Comparison of ENCODE assay signal across 8 mouse cellular contexts in genomic region chr2:181693339-181694280, GRCm38 (mm10). TPM values are rescaled to one million over a fixed set of nuclear protein-coding genes. Genes with fewer than 3 reads are reported as not detected.
DNase-seq lines count a peak whose midpoint lies in the region; ATAC-seq and TF ChIP-seq lines count a peak whose summit lies in the region.

Gene Rgs19 (minus strand): TSS chr2:181693977.

- TF ChIP-seq CTCF in kidney, adult 2 months (conservative IDR thresholded peaks at IDR 0.05; ENCODE audit: insufficient read depth, insufficient read length, low read depth, low read length), result no peak

- peaks cover 18% of the 10 kb centered on the region for H3K36me3 ChIP-seq in embryonic facial prominence, embryonic 13.5 days
- no peaks in the 10 kb centered on the region for H3K36me3 ChIP-seq in kidney, adult 2 months (ENCODE audit: control insufficient read depth, insufficient read depth, low read length)
- H3K36me3 ChIP-seq in limb, embryonic 14.5 days (ENCODE audit: control insufficient read depth, insufficient read depth, low read length), result peaks cover 23% of the 10 kb centered on the region
- H3K36me3 ChIP-seq in midbrain, embryonic 16.5 days (ENCODE audit: control insufficient read depth, insufficient read depth, low read length), result no peaks in the 10 kb centered on the region; the same call in 1 of the 2 replicates

- peak within 1 kb of the TSS; percentile 86 for H3K9ac ChIP-seq in embryonic facial prominence, embryonic 13.5 days
- peak within 1 kb of the TSS; percentile 81 for H3K9ac ChIP-seq in limb, embryonic 14.5 days (ENCODE audit: low read depth, low read length, severe bottlenecking)
- H3K9ac ChIP-seq in midbrain, embryonic 16.5 days (ENCODE audit: low read depth, low read length), result peak within 1 kb of the TSS; percentile 86

- ATAC-seq in embryonic facial prominence, embryonic 13.5 days (ENCODE audit: insufficient number of reproducible peaks, insufficient read depth, low FRiP score, low TSS enrichment, low read depth), result peak; percentile 79
- peak; percentile 90 for ATAC-seq in limb, embryonic 14.5 days (ENCODE audit: low FRiP score, low read depth)
- peak; percentile 87 for ATAC-seq in midbrain, embryonic 16.5 days

- H3K27me3 ChIP-seq in embryonic facial prominence, embryonic 13.5 days, result no peaks in the 10 kb centered on the region; the same call in 1 of the 2 replicates
- H3K27me3 ChIP-seq in kidney, adult 2 months (replicated peaks; ENCODE audit: control insufficient read depth, insufficient read depth, low read length), result no peaks in the 10 kb centered on the region
- H3K27me3 ChIP-seq in limb, embryonic 14.5 days (ENCODE audit: control insufficient read depth, insufficient read depth, low read length), result no peaks in the 10 kb centered on the region
- no peaks in the 10 kb centered on the region for H3K27me3 ChIP-seq in midbrain, embryonic 16.5 days (ENCODE audit: control insufficient read depth, insufficient read depth, low read depth, low read length)

- peak within 1 kb of the TSS; percentile 91 for H3K4me2 ChIP-seq in embryonic facial prominence, embryonic 13.5 days
- peak within 1 kb of the TSS; percentile 92 for H3K4me2 ChIP-seq in limb, embryonic 14.5 days (replicated peaks; ENCODE audit: low read depth, low read length, severe bottlenecking)
- peak within 1 kb of the TSS; percentile 80 for H3K4me2 ChIP-seq in midbrain, embryonic 16.5 days (ENCODE audit: low read length)

- TF ChIP-seq POLR2A in kidney, adult 2 months (IDR thresholded peaks at IDR 0.05; ENCODE audit: low read depth, low read length), result no peak
- peak; percentile 58; the same call in 1 of the 2 replicates for TF ChIP-seq POLR2A in limb, embryonic 14.5 days (IDR thresholded peaks at IDR 0.05; ENCODE audit: borderline replicate concordance, extremely low read depth, insufficient read depth, insufficient read length)

- peak; percentile 78 for DNase-seq in layer of hippocampus, adult 11-12 months (ENCODE audit: low spot score)
- no peak for DNase-seq in layer of hippocampus, adult 9-10 months (ENCODE audit: low spot score)
- DNase-seq in heart, adult 18-20 months, result peak; percentile 84 to 93
- DNase-seq in kidney, adult 2 months, result peak; percentile 81
- peak; percentile 74 for DNase-seq in limb, embryonic 14.5 days (ENCODE audit: low spot score)
- DNase-seq in spleen, postnatal 14 days (ENCODE audit: low spot score in 2 of 2), result peak; percentile 65 to 73

- H3K9me3 ChIP-seq in embryonic facial prominence, embryonic 13.5 days, result no peaks in the 10 kb centered on the region
- H3K9me3 ChIP-seq in limb, embryonic 14.5 days (ENCODE audit: control insufficient read depth, low read length), result no peaks in the 10 kb centered on the region
- no peaks in the 10 kb centered on the region for H3K9me3 ChIP-seq in midbrain, embryonic 16.5 days (replicated peaks; ENCODE audit: control insufficient read depth, low read length, poor library complexity, severe bottlenecking)

- peak within 1 kb of the TSS; percentile 73 for H3K4me3 ChIP-seq in embryonic facial prominence, embryonic 13.5 days
- peak within 1 kb of the TSS; percentile 54 for H3K4me3 ChIP-seq in kidney, adult 2 months (ENCODE audit: insufficient read depth, low read depth, low read length)
- H3K4me3 ChIP-seq in limb, embryonic 14.5 days (replicated peaks; ENCODE audit: low read length), result peak within 1 kb of the TSS; percentile 72
- peak within 1 kb of the TSS; percentile 69 for H3K4me3 ChIP-seq in midbrain, embryonic 16.5 days (ENCODE audit: low read depth, low read length)

- peaks cover 28% of the 10 kb centered on the region for H3K4me1 ChIP-seq in embryonic facial prominence, embryonic 13.5 days
- H3K4me1 ChIP-seq in kidney, adult 2 months (ENCODE audit: control insufficient read depth, insufficient read depth, low read length), result no peaks in the 10 kb centered on the region
- H3K4me1 ChIP-seq in limb, embryonic 14.5 days (ENCODE audit: control insufficient read depth, insufficient read depth, low read length), result peaks cover 9% of the 10 kb centered on the region
- peaks cover 18% of the 10 kb centered on the region for H3K4me1 ChIP-seq in midbrain, embryonic 16.5 days (ENCODE audit: control insufficient read depth, insufficient read depth, low read length)

- WGBS in embryonic facial prominence, embryonic 13.5 days, result under 1% methylated on average over 75 of the region's 75 CpGs
- 2% methylated on average over 75 of the region's 75 CpGs for WGBS in kidney, adult 2 months
- under 1% methylated on average over 68 of the region's 75 CpGs for WGBS in limb, embryonic 14.5 days
- WGBS in midbrain, embryonic 16.5 days, result under 1% methylated on average over 74 of the region's 75 CpGs

- H3K27ac ChIP-seq in embryonic facial prominence, embryonic 13.5 days, result peak within 1 kb of the TSS; percentile 52
- H3K27ac ChIP-seq in kidney, adult 2 months (ENCODE audit: insufficient read depth, low read depth, low read length), result no peak within 1 kb of the TSS
- peak within 1 kb of the TSS; percentile 73 for H3K27ac ChIP-seq in limb, embryonic 14.5 days (replicated peaks; ENCODE audit: low read depth, low read length)
- peak within 1 kb of the TSS; percentile 72 for H3K27ac ChIP-seq in midbrain, embryonic 16.5 days (ENCODE audit: low read length)

RNA-seq across cellular contexts. Expression of gene Rgs19, which starts in this region (rescaled TPM):
- 83.5 and 86.1 TPM in 2 replicates for polyA plus RNA-seq in embryonic facial prominence, embryonic 13.5 days (2015; fragmentation: Nextera tagmentation; extraction: Ambion mirVana)
- total RNA-seq in heart, adult 18-20 months (2021), result 1 to 10 TPM; 7.4 to 7.7 TPM
- polyA plus RNA-seq in kidney, adult 2 months (2012; rRNA removed), result 21.5 and 24.0 TPM in 2 replicates
- polyA plus RNA-seq in limb, embryonic 14.5 days (2012; rRNA removed), result 124 and 151 TPM in 2 replicates
- polyA plus RNA-seq in limb, embryonic 14.5 days (2014; fragmentation: Nextera tagmentation; extraction: Ambion mirVana), result 92.8 and 99.6 TPM in 2 replicates
- polyA plus RNA-seq in midbrain, embryonic 16.5 days (2015; fragmentation: Nextera tagmentation; extraction: Ambion mirVana), result 60.8 and 65.1 TPM in 2 replicates
